Mouse (Mus musculus) liver, adult 2 months (tissue): ENCODE measurements around the gene Cox6b2. TPM values are rescaled to one million over a fixed set of nuclear protein-coding genes. Genes with fewer than 3 reads are reported as not detected.

Experiments used
- DNase-seq: peaks from one replicate; pipeline ENCODE4 v3.0.0-alpha.2; 2011; ENCODE audit warnings: low read depth, low spot score; ENCODE audit errors: extremely low read depth
- H3K27ac ChIP-seq: fragments of 200-500 bp; replicated peaks from 2 replicates; pipeline ENCODE4 v1.5.1; 2012; ENCODE audit warnings: low read depth, mild to moderate bottlenecking, control low read depth, inconsistent platforms, low read length; ENCODE audit not compliant: insufficient read depth
- H3K27me3 ChIP-seq: fragments of 200-500 bp; 2 replicates; pipeline ENCODE4 v1.6.1; 2012; ENCODE audit warnings: mild to moderate bottlenecking, moderate library complexity, low read length, inconsistent platforms; ENCODE audit not compliant: control insufficient read depth, insufficient read depth
- H3K36me3 ChIP-seq: fragments of 200-500 bp; 2 replicates; pipeline ENCODE4 v1.6.1; 2012; ENCODE audit warnings: low read length, inconsistent platforms; ENCODE audit not compliant: control insufficient read depth, insufficient read depth
- H3K4me1 ChIP-seq: fragments of 200-500 bp; 2 replicates; pipeline ENCODE4 v1.6.1; 2011; ENCODE audit warnings: low read length; ENCODE audit not compliant: control insufficient read depth, insufficient read depth
- H3K4me3 ChIP-seq: fragments of 200-500 bp; 2 replicates; pipeline ENCODE4 v1.5.1; 2011; ENCODE audit warnings: low read depth, mild to moderate bottlenecking, control low read depth, low read length, moderate library complexity; ENCODE audit not compliant: insufficient read depth
- H3K79me2 ChIP-seq: fragments of 200-500 bp; 2 replicates; pipeline ENCODE4 v1.6.1; 2012; ENCODE audit warnings: inconsistent platforms, mild to moderate bottlenecking, low read length, moderate library complexity; ENCODE audit not compliant: control insufficient read depth, insufficient read depth
- H3K9ac ChIP-seq: fragments of 200-500 bp; 2 replicates; pipeline ENCODE4 v1.6.1; 2012; ENCODE audit warnings: low read depth, mild to moderate bottlenecking, control low read depth, inconsistent platforms, low read length
- CTCF ChIP-seq: fragments of 200-500 bp; IDR thresholded peaks from 2 replicates; pipeline ENCODE4 v1.5.1; 2011; ENCODE audit warnings: low read depth, low read length, control low read depth
- POLR2A ChIP-seq: fragments of 200-500 bp; IDR thresholded peaks from 2 replicates; pipeline ENCODE4 v1.6.1; 2011; ENCODE audit warnings: low read length, control low read depth; ENCODE audit not compliant: insufficient read depth; ENCODE audit errors: extremely low read depth
- WGBS: fragments of 180-500 bp; shearing (Covaris S2); methylation state at CpG from one replicate; pipeline ENCODE4 v1.1.7; 2018; 5-methylcytosine and 5-hydroxymethylcytosine counted together
- polyA plus RNA-seq: library from polyadenylated mRNA; depleted of rRNA; stranded (reverse); fragments of >200 nt; gene quantifications from 2 replicates; pipeline ENCODE4 v1.2.3, GENCODE M21; 2012
- total RNA-seq: library from RNA; depleted of rRNA; stranded (reverse); fragments of >200 nt; gene quantifications from 2 replicates; pipeline ENCODE4 v1.2.3, GENCODE M21; 2014

Gene Cox6b2
- total and polyA plus RNA-seq, 2 experiments: 1.3 TPM; not detected in 1

DNA sequence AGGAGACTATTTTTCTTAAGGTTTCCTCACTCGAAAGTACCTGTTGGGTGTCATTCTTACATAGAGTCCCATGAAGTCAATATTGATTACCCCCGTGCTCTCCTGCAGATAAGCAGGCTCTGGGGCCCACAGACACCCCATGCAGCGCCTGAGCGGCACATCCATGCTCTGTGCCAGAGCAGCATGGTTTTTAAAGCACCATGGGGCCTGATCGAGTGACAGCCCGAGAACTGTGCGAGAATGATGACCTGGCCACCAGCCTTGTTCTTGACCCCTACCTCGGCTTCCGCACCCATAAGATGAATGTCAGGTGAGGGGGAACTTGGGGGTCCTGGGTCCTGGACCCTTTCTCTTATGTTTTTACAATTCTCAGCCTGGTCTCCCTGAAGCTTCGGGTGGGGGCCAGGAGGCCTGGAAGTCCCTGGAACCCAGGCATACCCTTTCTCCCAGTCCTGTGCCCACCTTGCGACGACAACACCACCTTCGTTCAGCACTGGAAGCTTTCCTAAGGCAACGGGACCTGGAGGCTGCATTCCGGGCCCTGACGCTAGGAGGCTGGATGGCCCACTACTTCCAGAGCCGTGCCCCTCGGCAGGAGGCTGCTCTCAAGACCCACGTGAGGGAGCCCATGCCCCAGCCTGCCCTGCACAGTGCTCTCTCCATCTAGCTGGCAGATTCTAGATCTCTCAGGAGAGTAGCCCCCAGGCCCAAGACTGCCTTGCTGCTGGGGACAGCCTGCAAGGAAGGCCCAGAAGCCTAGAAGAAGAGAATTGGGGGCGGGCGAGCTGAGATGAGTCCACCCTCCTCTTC is 11.0 kb downstream of the Cox6b2 start:
- Histone ChIP-seq H3K27me3 (no peaks in the 10 kb centered on the region), H3K27ac (no peak overlapping the region), H3K36me3 (no peaks in the 10 kb centered on the region), H3K4me1 (0 out of 2 replicates have a peak, but pooled peaks cover 5% of the 10 kb centered on the region), H3K79me2 (0 out of 2 replicates have a peak, but pooled peaks cover 2% of the 10 kb centered on the region), H3K9ac (no peak overlapping the region), H3K4me3 (no peak overlapping the region)
- 89% methylated on average over 21 of the region's 21 CpGs for WGBS
- DNase-seq: no peak
- TF ChIP-seq CTCF: no peak
- TF ChIP-seq POLR2A: no peak

GRCm38 (mm10) chr7:4741151-4741550 is 11.7 kb downstream of the Cox6b2 start:
- WGBS: 28% methylated on average over 4 of the region's 4 CpGs
- H3K27ac ChIP-seq: peak overlapping the region; percentile 19; the same call in 1 of the 2 replicates
- H3K36me3 ChIP-seq: no peaks in the 10 kb centered on the region
- no peak for DNase-seq
- 0 out of 2 replicates have a peak overlapping the region, but pooled peaks have one; percentile 17 for H3K4me3 ChIP-seq
- 0 out of 2 replicates have a peak, but pooled peaks have one; percentile 7 for TF ChIP-seq POLR2A
- no peak for TF ChIP-seq CTCF
- H3K27me3 ChIP-seq: no peaks in the 10 kb centered on the region
- H3K79me2 ChIP-seq: 0 out of 2 replicates have a peak, but pooled peaks cover 2% of the 10 kb centered on the region
- H3K9ac ChIP-seq: no peak overlapping the region
- H3K4me1 ChIP-seq: 0 out of 2 replicates have a peak, but pooled peaks cover 5% of the 10 kb centered on the region

GRCm38 (mm10) chr7:4740309-4740727 is 12.6 kb downstream of the Cox6b2 start:
- no peak for DNase-seq
- H3K4me1 ChIP-seq: 0 out of 2 replicates have a peak, but pooled peaks cover 5% of the 10 kb centered on the region
- no peaks in the 10 kb centered on the region for H3K27me3 ChIP-seq
- WGBS: under 1% methylated on average over 14 of the region's 14 CpGs
- H3K9ac ChIP-seq: peak overlapping the region; percentile 91
- H3K27ac ChIP-seq: peak overlapping the region; percentile 66
- H3K4me3 ChIP-seq: peak overlapping the region; percentile 67
- TF ChIP-seq CTCF: no peak
- no peak for TF ChIP-seq POLR2A
- 0 out of 2 replicates have a peak, but pooled peaks cover 2% of the 10 kb centered on the region for H3K79me2 ChIP-seq
- no peaks in the 10 kb centered on the region for H3K36me3 ChIP-seq

GRCm38 (mm10) chr7:4739544-4740275 is 13.2 kb downstream of the Cox6b2 start, which contains the start of gene Kmt5c:
Gene Kmt5c, plus strand, starts transcription at chr7:4740115.
- H3K27ac ChIP-seq: peak within 1 kb of the TSS; percentile 66

DNA sequence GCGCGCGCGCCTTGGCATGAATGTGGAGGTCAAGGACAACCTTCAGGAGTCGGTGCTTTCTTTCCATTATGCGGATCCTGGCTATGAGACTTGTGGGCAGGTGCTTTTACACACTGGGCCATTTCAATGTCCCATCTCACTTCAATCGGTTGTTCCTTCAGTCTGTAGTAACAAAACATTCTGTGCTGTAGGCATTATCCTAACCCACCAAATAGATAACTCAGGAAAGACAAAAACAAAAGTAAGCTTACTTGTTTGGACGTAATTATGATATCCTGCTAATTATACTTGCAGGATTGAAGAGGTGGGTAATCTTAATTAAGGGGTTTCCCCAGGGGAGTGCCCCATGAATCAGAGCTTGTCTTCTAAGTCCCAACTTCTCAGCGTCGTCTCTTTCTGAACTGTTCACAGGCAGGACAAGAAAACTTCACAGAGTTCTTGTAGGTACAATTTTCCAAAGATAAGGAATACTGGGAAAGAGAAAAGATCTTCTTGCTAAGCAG is 13.8 kb downstream of the Cox6b2 start:
- peak overlapping the region; percentile 17; the same call in 1 of the 2 replicates for H3K27ac ChIP-seq
- H3K9ac ChIP-seq: no peak overlapping the region
- no peak for DNase-seq
- H3K27me3 ChIP-seq: no peaks in the 10 kb centered on the region
- WGBS: 46% methylated on average over 10 of the region's 10 CpGs
- H3K4me3 ChIP-seq: peak overlapping the region; percentile 40; the same call in 1 of the 2 replicates
- H3K4me1 ChIP-seq: 0 out of 2 replicates have a peak, but pooled peaks cover 5% of the 10 kb centered on the region
- TF ChIP-seq CTCF (no peak), POLR2A (no peak)
- H3K79me2 ChIP-seq: 0 out of 2 replicates have a peak, but pooled peaks cover 2% of the 10 kb centered on the region
- H3K36me3 ChIP-seq: no peaks in the 10 kb centered on the region

More at GRCm38 (mm10) chr7:4739544-4740275, 13.2 kb downstream of the Cox6b2 start, which contains the start of gene Kmt5c:
- Histone ChIP-seq H3K4me3 (peak within 1 kb of the TSS; percentile 67), H3K27me3 (no peaks in the 10 kb centered on the region), H3K4me1 (0 out of 2 replicates have a peak, but pooled peaks cover 5% of the 10 kb centered on the region), H3K36me3 (no peaks in the 10 kb centered on the region), H3K79me2 (0 out of 2 replicates have a peak, but pooled peaks cover 2% of the 10 kb centered on the region), H3K9ac (peak within 1 kb of the TSS; percentile 91)
- 0 out of 2 replicates have a peak, but pooled peaks have one; percentile 5 for TF ChIP-seq CTCF
- TF ChIP-seq POLR2A: peak; percentile 87
- peak; percentile 100 for DNase-seq
- under 1% methylated on average over 44 of the region's 44 CpGs for WGBS
